In genomic region chr9:50734989-50735388, GRCm38 (mm10) we compare ENCODE assay signal across 9 mouse cellular contexts. TPM values are rescaled to one million over a fixed set of nuclear protein-coding genes. Genes with fewer than 3 reads are reported as not detected.
A peak's percentile ranks its signal among the peaks of the same experiment; 100 is the strongest.
DNase-seq lines count a peak whose midpoint lies in the region; ATAC-seq lines count a peak whose summit lies in the region.
"Had no signal": no experiment of that assay in that cellular context is flagged by ENCODE, and none has a peak within 500 bp of the region (broad histone marks: within the 10 kb centered on the region; RNA-seq: fewer than 3 reads in every experiment).

No protein-coding gene starts in this region.

- H3K27me3 ChIP-seq in heart, embryonic 16.5 days (ENCODE audit: control insufficient read depth, insufficient read depth, low read length): no peaks in the 10 kb centered on the region
- H3K27me3 ChIP-seq in midbrain, embryonic 16.5 days (ENCODE audit: control insufficient read depth, insufficient read depth, low read depth, low read length): no peaks in the 10 kb centered on the region
- H3K27me3 ChIP-seq: lung, embryonic 15.5 days had no signal

- no peak for ATAC-seq in heart, embryonic 16.5 days (replicated peaks; ENCODE audit: extremely low read depth, insufficient read depth, low FRiP score)
- no peak for ATAC-seq in midbrain, embryonic 16.5 days

- intact Hi-C loops in heart, postnatal 25 days (cut with DNase I): no loop called here

- no peaks in the 10 kb centered on the region for H3K9me3 ChIP-seq in heart, embryonic 16.5 days (replicated peaks; ENCODE audit: control insufficient read depth, low read length)
- H3K9me3 ChIP-seq in midbrain, embryonic 16.5 days (replicated peaks; ENCODE audit: control insufficient read depth, low read length, poor library complexity, severe bottlenecking): no peaks in the 10 kb centered on the region
- H3K9me3 ChIP-seq: lung, embryonic 15.5 days had no signal

- no peak overlapping the region for H3K9ac ChIP-seq in heart, embryonic 16.5 days (ENCODE audit: low read length)
- peak overlapping the region; percentile 31; the same call in 1 of the 2 replicates for H3K9ac ChIP-seq in midbrain, embryonic 16.5 days (ENCODE audit: low read depth, low read length)
- H3K9ac ChIP-seq: lung, embryonic 15.5 days had no signal

- H3K27ac ChIP-seq in heart, embryonic 16.5 days (ENCODE audit: low read length): no peak overlapping the region
- no peak overlapping the region for H3K27ac ChIP-seq in midbrain, embryonic 16.5 days (ENCODE audit: low read length)
- H3K27ac ChIP-seq: lung, embryonic 15.5 days had no signal

- H3K4me3 ChIP-seq in heart, embryonic 16.5 days (ENCODE audit: low read length): no peak overlapping the region
- H3K4me3 ChIP-seq in midbrain, embryonic 16.5 days (ENCODE audit: low read depth, low read length): peak overlapping the region; percentile 14; the same call in 1 of the 2 replicates
- H3K4me3 ChIP-seq: lung, embryonic 15.5 days had no signal

- WGBS in heart, embryonic 16.5 days: 2% methylated on average over 9 of the region's 9 CpGs
- WGBS in midbrain, embryonic 16.5 days: 4% methylated on average over 9 of the region's 9 CpGs

- peak overlapping the region; percentile 40; the same call in 1 of the 2 replicates for H3K4me2 ChIP-seq in heart, embryonic 16.5 days (ENCODE audit: low read depth, low read length)
- peak overlapping the region; percentile 35 for H3K4me2 ChIP-seq in midbrain, embryonic 16.5 days (ENCODE audit: low read length)
- H3K4me2 ChIP-seq: lung, embryonic 15.5 days had no signal

- peaks cover 12% of the 10 kb centered on the region for H3K4me1 ChIP-seq in heart, embryonic 16.5 days (ENCODE audit: control insufficient read depth, insufficient read depth, low read length)
- peaks cover 13% of the 10 kb centered on the region for H3K4me1 ChIP-seq in midbrain, embryonic 16.5 days (ENCODE audit: control insufficient read depth, insufficient read depth, low read length)

- H3K36me3 ChIP-seq in heart, embryonic 16.5 days (ENCODE audit: control insufficient read depth, insufficient read depth): no peaks in the 10 kb centered on the region
- no peaks in the 10 kb centered on the region for H3K36me3 ChIP-seq in midbrain, embryonic 16.5 days (ENCODE audit: control insufficient read depth, insufficient read depth, low read length)
- H3K36me3 ChIP-seq: lung, embryonic 15.5 days had no signal

- DNase-seq in heart, adult 8-10 months (ENCODE audit: low spot score): peak; percentile 50
- DNase-seq in heart, postnatal 25 days (ENCODE audit: low spot score): no peak
- DNase-seq in Muller cell, postnatal 12 days (ENCODE audit: inconsistent ontology term): peak; percentile 46
- DNase-seq in embryo, embryonic 10 days (ENCODE audit: low spot score): peak; percentile 88
- DNase-seq in layer of hippocampus, adult 9-10 months (ENCODE audit: low spot score): peak; percentile 54
- DNase-seq in T-cell, adult 2 months (ENCODE audit: low spot score): no peak

RNA-seq across cellular contexts. Expression of gene Dixdc1, which starts 4.3 kb away (rescaled TPM):
- 10 to 100 TPM in 1 of 4 experiments, 1 to 10 TPM in 3; 5.3 to 12.8 (median 6.1) TPM for total RNA-seq in heart, adult 8-10 months (2022)
- total RNA-seq in heart, postnatal 25 days (2021): 1 to 10 TPM; 2.5 to 5.3 TPM
- polyA plus RNA-seq in heart, embryonic 16.5 days (2015; fragmentation: Nextera tagmentation; extraction: Ambion mirVana): 8.6 and 10.3 TPM in 2 replicates
- 37.8 and 41.0 TPM in 2 replicates for polyA plus RNA-seq in midbrain, embryonic 16.5 days (2015; fragmentation: Nextera tagmentation; extraction: Ambion mirVana)

RNA-seq across cellular contexts. Expression of gene 2310030G06Rik, which starts 11.3 kb away (rescaled TPM):
- 1 to 10 TPM; 2.8 to 6.4 (median 4.9) TPM for total RNA-seq in heart, adult 8-10 months (2022)
- total RNA-seq in heart, postnatal 25 days (2021): 1 to 10 TPM; 1.9 to 2.4 TPM
- polyA plus RNA-seq in heart, embryonic 16.5 days (2015; fragmentation: Nextera tagmentation; extraction: Ambion mirVana): 7.9 and 9.8 TPM in 2 replicates
- polyA plus RNA-seq in midbrain, embryonic 16.5 days (2015; fragmentation: Nextera tagmentation; extraction: Ambion mirVana): 1.2 and 2.5 TPM in 2 replicates

RNA-seq across cellular contexts. Expression of gene Cryab, which starts 16.1 kb away (rescaled TPM):
- total RNA-seq in heart, adult 8-10 months (2022): 1,000 to 10,000 TPM; 3,411 to 4,078 (median 3,658) TPM
- 1,000 to 10,000 TPM; 2,218 to 2,599 TPM for total RNA-seq in heart, postnatal 25 days (2021)
- 1,241 and 1,315 TPM in 2 replicates for polyA plus RNA-seq in heart, embryonic 16.5 days (2015; fragmentation: Nextera tagmentation; extraction: Ambion mirVana)
- polyA plus RNA-seq in midbrain, embryonic 16.5 days (2015; fragmentation: Nextera tagmentation; extraction: Ambion mirVana): 8.1 and 9.1 TPM in 2 replicates

RNA-seq across cellular contexts. Expression of gene Hspb2, which starts 17.2 kb away (rescaled TPM):
- 100 to 1,000 TPM; 150 to 156 (median 152) TPM for total RNA-seq in heart, adult 8-10 months (2022)
- 100 to 1,000 TPM; 141 to 154 TPM for total RNA-seq in heart, postnatal 25 days (2021)
- polyA plus RNA-seq in heart, embryonic 16.5 days (2015; fragmentation: Nextera tagmentation; extraction: Ambion mirVana): 242 and 286 TPM in 2 replicates
- 0.84 and 0.91 TPM in 2 replicates for polyA plus RNA-seq in midbrain, embryonic 16.5 days (2015; fragmentation: Nextera tagmentation; extraction: Ambion mirVana)

RNA-seq across cellular contexts. Expression of gene Fdxacb1, which starts 33.0 kb away (rescaled TPM):
- 1 to 10 TPM; 4.9 to 6.9 (median 5.1) TPM for total RNA-seq in heart, adult 8-10 months (2022)
- 1 to 10 TPM; 5.1 to 5.2 TPM for total RNA-seq in heart, postnatal 25 days (2021)
- polyA plus RNA-seq in heart, embryonic 16.5 days (2015; fragmentation: Nextera tagmentation; extraction: Ambion mirVana): 10.7 and 11.0 TPM in 2 replicates
- polyA plus RNA-seq in midbrain, embryonic 16.5 days (2015; fragmentation: Nextera tagmentation; extraction: Ambion mirVana): 10.7 and 11.7 TPM in 2 replicates

Comparison
In these comparisons a context has a peak if more than half of its experiments do, and no peak if none do; other contexts are left out.
1. DNase-seq: peak in heart, adult 8-10 months (single experiment), Muller cell, postnatal 12 days (single experiment), embryo, embryonic 10 days (single experiment) and layer of hippocampus, adult 9-10 months (single experiment); none in heart, postnatal 25 days (single experiment) and T-cell, adult 2 months (single experiment).